Mouse (Mus musculus) stomach, postnatal 0 days (tissue): ENCODE measurements at regions not wholly inside any gene's neighbourhood (a gene's known extent, or its start where the extent isn't known, plus 50 kb on each side); places are given as distances from the start of the nearest gene placed in this dataset.

Experiments
- ATAC-seq: fragments of 200-750 bp; cut with Nextera tagmentation; 2 replicates; pipeline ENCODE4 v1.8.0; 2017; ENCODE audit not compliant: low FRiP score, low TSS enrichment
- DNase-seq: peaks from one replicate; pipeline ENCODE4 v3.0.0-alpha.2; 2016; ENCODE audit warnings: low spot score
- H3K27ac ChIP-seq: fragments of 300-500 bp; sonication (generic); replicated peaks from 2 replicates; pipeline ENCODE4 v1.5.1; 2014; ENCODE audit warnings: mild to moderate bottlenecking, control low read depth
- H3K27me3 ChIP-seq: fragments of 300-500 bp; sonication (generic); 2 replicates; pipeline ENCODE4 v1.6.1; 2014; ENCODE audit warnings: low read length; ENCODE audit not compliant: control insufficient read depth, insufficient read depth
- H3K36me3 ChIP-seq: fragments of 300-500 bp; sonication (generic); 2 replicates; pipeline ENCODE4 v1.6.1; 2014; ENCODE audit warnings: low read length, mixed read lengths; ENCODE audit not compliant: control insufficient read depth, insufficient read depth
- H3K4me1 ChIP-seq: fragments of 300-500 bp; sonication (generic); replicated peaks from 2 replicates; pipeline ENCODE4 v1.6.1; 2014; ENCODE audit warnings: antibody characterized with exemption; ENCODE audit not compliant: control insufficient read depth, insufficient read depth
- H3K4me2 ChIP-seq: fragments of 300-500 bp; sonication (generic); replicated peaks from 2 replicates; pipeline ENCODE4 v1.6.1; 2014; ENCODE audit warnings: low read depth, mild to moderate bottlenecking, control low read depth, moderate library complexity
- H3K4me3 ChIP-seq: fragments of 300-500 bp; sonication (generic); 2 replicates; pipeline ENCODE4 v1.5.1; 2014; ENCODE audit warnings: low read depth, low read length, control low read depth
- H3K9ac ChIP-seq: fragments of 300-500 bp; sonication (generic); 2 replicates; pipeline ENCODE4 v1.6.1; 2014; ENCODE audit warnings: mild to moderate bottlenecking, low read length, control low read depth, mixed read lengths
- H3K9me3 ChIP-seq: fragments of 300-500 bp; sonication (generic); 2 replicates; pipeline ENCODE4 v1.6.1; 2016; ENCODE audit warnings: low read length; ENCODE audit not compliant: control insufficient read depth
- CTCF ChIP-seq: IDR thresholded peaks from 2 replicates; pipeline ENCODE4 v1.5.1; 2016; ENCODE audit warnings: antibody characterized with exemption, low read depth, mild to moderate bottlenecking, moderate library complexity
- EP300 ChIP-seq: optimal IDR thresholded peaks from 2 replicates; pipeline ENCODE3; 2016; ENCODE audit warnings: antibody characterized with exemption
- WGBS: fragments of 180-500 bp; shearing (Covaris S2); extraction: QIAGEN DNeasy Blood & Tissue Kit; methylation state at CpG from one replicate; pipeline ENCODE4 v1.1.7; 2014; 5-methylcytosine and 5-hydroxymethylcytosine counted together

GRCm38 (mm10) chr10:99561166-99561818 is 198.2 kb downstream of the Csl start:
- no peaks in the 10 kb centered on the region for H3K9me3 ChIP-seq
- H3K36me3 ChIP-seq: no peaks in the 10 kb centered on the region
- DNase-seq (no peak), ATAC-seq (no peak; the same call in 1 of the 2 replicates)
- no peaks in the 10 kb centered on the region for H3K27me3 ChIP-seq
- no peak overlapping the region for H3K4me2 ChIP-seq
- H3K4me3 ChIP-seq: no peak overlapping the region
- TF ChIP-seq EP300 (no peak), CTCF (no peak)
- 71% methylated on average over 11 of the region's 11 CpGs for WGBS
- no peaks in the 10 kb centered on the region for H3K4me1 ChIP-seq
- no peak overlapping the region for H3K9ac ChIP-seq
- H3K27ac ChIP-seq: no peak overlapping the region

GRCm38 (mm10) chr10:99564605-99565004 is 194.9 kb downstream of the Csl start:
- no peaks in the 10 kb centered on the region for H3K9me3 ChIP-seq
- DNase-seq (no peak), ATAC-seq (no peak)
- no peaks in the 10 kb centered on the region for H3K4me1 ChIP-seq
- no peak overlapping the region for H3K9ac ChIP-seq
- H3K36me3 ChIP-seq: no peaks in the 10 kb centered on the region
- H3K27ac ChIP-seq: no peak overlapping the region
- WGBS: 87% methylated on average over 4 of the region's 4 CpGs
- no peak overlapping the region for H3K4me3 ChIP-seq
- H3K27me3 ChIP-seq: no peaks in the 10 kb centered on the region
- no peak for TF ChIP-seq CTCF
- no peak for TF ChIP-seq EP300
- H3K4me2 ChIP-seq: no peak overlapping the region

GRCm38 (mm10) chr10:99568424-99568823 is 191.0 kb downstream of the Csl start:
- no peak overlapping the region for H3K4me3 ChIP-seq
- no peaks in the 10 kb centered on the region for H3K27me3 ChIP-seq
- no peaks in the 10 kb centered on the region for H3K4me1 ChIP-seq
- no peak for TF ChIP-seq CTCF
- TF ChIP-seq EP300: no peak
- H3K4me2 ChIP-seq: no peak overlapping the region
- H3K36me3 ChIP-seq: no peaks in the 10 kb centered on the region
- H3K27ac ChIP-seq: no peak overlapping the region
- 71% methylated on average over 5 of the region's 5 CpGs for WGBS
- DNase-seq: no peak
- H3K9ac ChIP-seq: no peak overlapping the region
- ATAC-seq: no peak
- no peaks in the 10 kb centered on the region for H3K9me3 ChIP-seq

- H3K4me3 ChIP-seq: no peak overlapping the region
- H3K9me3 ChIP-seq: no peaks in the 10 kb centered on the region
- H3K27me3 ChIP-seq: no peaks in the 10 kb centered on the region
- TF ChIP-seq CTCF: no peak
- TF ChIP-seq EP300: no peak
- WGBS: 44% methylated on average over 2 of the region's 2 CpGs
- H3K4me2 ChIP-seq: no peak overlapping the region
- H3K27ac ChIP-seq: no peak overlapping the region
- DNase-seq (no peak), ATAC-seq (no peak)
- H3K36me3 ChIP-seq: no peaks in the 10 kb centered on the region
- H3K9ac ChIP-seq: no peak overlapping the region
- no peaks in the 10 kb centered on the region for H3K4me1 ChIP-seq
These were observed 189.3 kb downstream of the Csl start for GRCm38 (mm10) chr10:99570190-99570589.

- DNase-seq: no peak
- H3K4me1 ChIP-seq: no peaks in the 10 kb centered on the region
- H3K9me3 ChIP-seq: no peaks in the 10 kb centered on the region
- H3K4me3 ChIP-seq: no peak overlapping the region
- no peaks in the 10 kb centered on the region for H3K27me3 ChIP-seq
- TF ChIP-seq EP300 (no peak), CTCF (no peak)
- WGBS: 69% methylated on average over 14 of the region's 14 CpGs
- no peak overlapping the region for H3K9ac ChIP-seq
- H3K36me3 ChIP-seq: no peaks in the 10 kb centered on the region
- H3K27ac ChIP-seq: no peak overlapping the region
- ATAC-seq: no peak
- no peak overlapping the region for H3K4me2 ChIP-seq
These were observed 185.5 kb downstream of the Csl start for GRCm38 (mm10) chr10:99573997-99574396.

- Histone ChIP-seq H3K27ac (no peak overlapping the region), H3K36me3 (no peaks in the 10 kb centered on the region), H3K4me3 (no peak overlapping the region), H3K4me2 (no peak overlapping the region), H3K27me3 (no peaks in the 10 kb centered on the region), H3K4me1 (no peaks in the 10 kb centered on the region), H3K9ac (no peak overlapping the region), H3K9me3 (no peaks in the 10 kb centered on the region)
- DNase-seq (no peak), ATAC-seq (no peak)
- TF ChIP-seq EP300 (no peak), CTCF (no peak)
- WGBS: 83% methylated on average over 7 of the region's 7 CpGs
These were observed 184.2 kb downstream of the Csl start for GRCm38 (mm10) chr10:99575294-99575693.
